Mouse (Mus musculus) cortical plate, adult 2 months (tissue): ENCODE results near the gene Akap1.

Experiments
- CTCF ChIP-seq: fragments of 200-500 bp; IDR thresholded peaks from 2 replicates; pipeline ENCODE4 v1.5.1; 2011; ENCODE audit warnings: mild to moderate bottlenecking, control low read depth, low read length; ENCODE audit not compliant: insufficient read depth; ENCODE audit errors: extremely low read depth
- POLR2A ChIP-seq: fragments of 200-500 bp; IDR thresholded peaks from 2 replicates; pipeline ENCODE4 v1.6.1; 2011; ENCODE audit warnings: mild to moderate bottlenecking, low read length, control low read depth; ENCODE audit not compliant: insufficient read depth; ENCODE audit errors: extremely low read depth

DNA sequence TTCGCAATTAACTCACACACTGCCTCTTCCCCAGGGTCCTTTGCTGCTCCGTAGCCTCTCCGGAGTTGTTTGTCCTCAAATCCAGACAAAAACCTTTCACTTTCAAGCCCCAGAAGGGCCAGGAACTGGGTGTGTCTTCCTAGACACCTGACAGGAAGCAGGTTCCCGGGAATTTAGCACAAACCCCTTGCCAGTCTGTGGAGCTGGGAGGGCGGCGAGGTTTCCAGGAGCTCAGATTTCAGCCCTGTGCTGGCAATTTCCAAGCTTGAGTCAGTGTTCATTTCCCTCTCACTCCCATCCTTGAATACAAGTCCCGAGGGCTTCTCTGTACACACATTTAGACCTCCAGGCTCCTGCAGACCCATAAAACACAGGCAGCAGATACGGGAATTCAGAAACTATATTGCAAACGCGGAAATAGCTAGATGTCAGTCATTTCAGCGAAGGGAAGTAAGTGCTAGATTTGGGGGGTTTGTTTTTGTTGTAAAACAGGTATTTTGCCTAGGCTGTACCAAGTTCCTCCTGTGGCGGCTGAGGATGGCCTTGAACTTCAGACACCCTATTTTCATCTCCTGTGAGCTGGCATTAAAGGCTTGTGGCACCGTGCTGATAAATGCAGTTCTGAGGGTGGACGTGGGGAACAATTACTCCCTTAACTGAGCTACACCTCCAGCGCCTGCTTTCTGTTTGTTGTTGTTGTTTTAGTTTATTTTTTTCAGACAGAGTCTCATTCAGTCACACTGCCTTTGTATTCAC is 33.4 kb upstream of the Akap1 start:
- TF ChIP-seq CTCF: no peak
- no peak for TF ChIP-seq POLR2A
